Comparison of ENCODE assay signal across 10 mouse cellular contexts in the genomic region with DNA sequence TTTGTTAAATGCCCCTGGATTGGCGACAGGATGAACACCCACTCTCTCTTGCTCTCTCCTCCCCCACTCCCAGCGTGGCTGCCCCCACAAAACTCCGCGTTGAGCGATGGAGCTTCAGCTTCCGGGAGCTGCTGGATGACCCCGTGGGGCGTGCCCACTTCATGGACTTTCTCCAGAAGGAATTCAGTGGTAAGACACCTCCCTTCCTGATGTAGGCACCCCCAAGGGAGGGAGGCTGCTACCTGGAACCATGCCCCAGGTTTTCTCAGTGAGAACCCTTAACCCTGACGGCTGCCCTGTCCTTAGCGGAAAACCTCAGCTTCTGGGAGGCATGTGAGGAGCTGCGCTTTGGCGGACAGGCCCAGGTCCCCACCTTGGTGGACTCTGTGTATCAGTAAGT. TPM values are rescaled to one million over a fixed set of nuclear protein-coding genes. Genes with fewer than 3 reads are reported as not detected.
DNase-seq lines count a peak whose midpoint lies in the region; ATAC-seq lines count a peak whose summit lies in the region.
"Had no signal": no experiment of that assay in that cellular context is flagged by ENCODE, and none has a peak within 500 bp of the region (broad histone marks: within the 10 kb centered on the region; RNA-seq: fewer than 3 reads in every experiment).

Arhgdig (minus strand) TSS at position 101 of the 400 bp plus-strand sequence.

- H3K9me3 ChIP-seq in midbrain, embryonic 13.5 days: no peaks in the 10 kb centered on the region
- no peaks in the 10 kb centered on the region for H3K9me3 ChIP-seq in midbrain, embryonic 11.5 days (ENCODE audit: control insufficient read depth, low read length)
- H3K9me3 ChIP-seq in stomach, embryonic 14.5 days (ENCODE audit: control insufficient read depth, low read depth, low read length): no peaks in the 10 kb centered on the region
- H3K9me3 ChIP-seq: heart, embryonic 13.5 days had no signal

- peaks cover 10% of the 10 kb centered on the region for H3K4me1 ChIP-seq in midbrain, embryonic 13.5 days (replicated peaks)
- peaks cover 10% of the 10 kb centered on the region for H3K4me1 ChIP-seq in midbrain, embryonic 11.5 days (ENCODE audit: control insufficient read depth, insufficient read depth, low read length)
- 0 out of 2 replicates have a peak, but pooled peaks cover 3% of the 10 kb centered on the region for H3K4me1 ChIP-seq in stomach, embryonic 14.5 days (ENCODE audit: control insufficient read depth, insufficient read depth, low read length)

- no peak within 1 kb of the TSS for H3K4me3 ChIP-seq in midbrain, embryonic 13.5 days (replicated peaks)
- no peak within 1 kb of the TSS for H3K4me3 ChIP-seq in midbrain, embryonic 11.5 days (ENCODE audit: low read depth, low read length)
- H3K4me3 ChIP-seq in stomach, embryonic 14.5 days (ENCODE audit: low read depth, low read length): no peak within 1 kb of the TSS
- H3K4me3 ChIP-seq: heart, embryonic 13.5 days had no signal

- ATAC-seq in midbrain, embryonic 13.5 days: no peak
- ATAC-seq in midbrain, embryonic 11.5 days (ENCODE audit: low FRiP score): no peak
- ATAC-seq in stomach, embryonic 14.5 days (ENCODE audit: insufficient number of reproducible peaks, insufficient read depth, low FRiP score, low read depth): no peak

- 87% methylated on average over 12 of the region's 12 CpGs for WGBS in midbrain, embryonic 13.5 days
- WGBS in midbrain, embryonic 11.5 days: 86% methylated on average over 12 of the region's 12 CpGs
- 90% methylated on average over 12 of the region's 12 CpGs for WGBS in stomach, embryonic 14.5 days

- DNase-seq in adrenal gland, postnatal 36 days: no peak
- no peak for DNase-seq in adrenal gland, adult (ENCODE audit: inconsistent age in 2 of 2, low spot score in 1 of 2)
- DNase-seq in midbrain, embryonic 11.5 days (ENCODE audit: low spot score, missing footprints): no peak
- no peak for DNase-seq in layer of hippocampus, postnatal 14 days (ENCODE audit: low spot score in 2 of 2)
- no peak for DNase-seq in thymus, adult 18-20 months
- DNase-seq in right cerebral cortex, postnatal 4 days: no peak
- DNase-seq: thymus, postnatal 25 days had no signal

- peaks cover 30% of the 10 kb centered on the region for H3K27me3 ChIP-seq in midbrain, embryonic 13.5 days
- H3K27me3 ChIP-seq in midbrain, embryonic 11.5 days (ENCODE audit: control insufficient read depth, insufficient read depth, low read length): peaks cover 22% of the 10 kb centered on the region
- no peaks in the 10 kb centered on the region; the same call in 1 of the 2 replicates for H3K27me3 ChIP-seq in stomach, embryonic 14.5 days (ENCODE audit: control insufficient read depth, insufficient read depth, low read length)

- no peak within 1 kb of the TSS for H3K9ac ChIP-seq in midbrain, embryonic 13.5 days (replicated peaks)
- no peak within 1 kb of the TSS for H3K9ac ChIP-seq in midbrain, embryonic 11.5 days (ENCODE audit: low read length)
- H3K9ac ChIP-seq in stomach, embryonic 14.5 days (replicated peaks; ENCODE audit: low read depth, low read length): no peak within 1 kb of the TSS
- H3K9ac ChIP-seq: heart, embryonic 13.5 days had no signal

- peaks cover 3% of the 10 kb centered on the region; the same call in 1 of the 2 replicates for H3K36me3 ChIP-seq in midbrain, embryonic 13.5 days
- H3K36me3 ChIP-seq in midbrain, embryonic 11.5 days (ENCODE audit: control insufficient read depth, insufficient read depth, low read length): no peaks in the 10 kb centered on the region
- H3K36me3 ChIP-seq in stomach, embryonic 14.5 days (ENCODE audit: control insufficient read depth, insufficient read depth, low read length): no peaks in the 10 kb centered on the region

- H3K4me2 ChIP-seq in midbrain, embryonic 13.5 days (replicated peaks): no peak within 1 kb of the TSS
- H3K4me2 ChIP-seq in midbrain, embryonic 11.5 days: no peak within 1 kb of the TSS
- H3K4me2 ChIP-seq in stomach, embryonic 14.5 days (replicated peaks; ENCODE audit: low read depth, low read length): no peak within 1 kb of the TSS
- H3K4me2 ChIP-seq: heart, embryonic 13.5 days had no signal

- no peak within 1 kb of the TSS for H3K27ac ChIP-seq in midbrain, embryonic 13.5 days
- no peak within 1 kb of the TSS for H3K27ac ChIP-seq in midbrain, embryonic 11.5 days (ENCODE audit: low read depth, low read length)
- no peak within 1 kb of the TSS for H3K27ac ChIP-seq in stomach, embryonic 14.5 days (ENCODE audit: low read length)
- H3K27ac ChIP-seq: heart, embryonic 13.5 days had no signal

RNA-seq across cellular contexts. Expression of gene Arhgdig, which starts in this region (rescaled TPM):
- total RNA-seq in adrenal gland, postnatal 36 days (2021): 10 to 100 TPM; 10.4 TPM
- 28.1 and 28.3 TPM in 2 replicates for polyA plus RNA-seq in midbrain, embryonic 13.5 days (2015; fragmentation: Nextera tagmentation; extraction: Ambion mirVana)
- polyA plus RNA-seq in midbrain, embryonic 11.5 days (2014; fragmentation: Nextera tagmentation; extraction: Ambion mirVana): 5.8 and 6.4 TPM in 2 replicates
- total RNA-seq in layer of hippocampus, postnatal 14 days (2021): 100 to 1,000 TPM; 147 to 158 TPM
- polyA plus RNA-seq in stomach, embryonic 14.5 days (2014; fragmentation: Nextera tagmentation; extraction: Ambion mirVana): 12.9 and 13.6 TPM in 2 replicates

Comparison
In these comparisons a context has a peak if more than half of its experiments do, and no peak if none do; other contexts are left out.
1. RNA of gene Arhgdig (total RNA-seq): 147 to 158 TPM in layer of hippocampus, postnatal 14 days; 10.4 TPM in adrenal gland, postnatal 36 days; every median in the first group is over 10 times any median in the second.